Mouse (Mus musculus) adrenal gland, postnatal 0 days (tissue): Measurements from ENCODE around the gene Slc9a4. TPM values are rescaled to one million over a fixed set of nuclear protein-coding genes. Genes with fewer than 3 reads are reported as not detected.

ENCODE experiments used
- polyA plus RNA-seq: library from polyadenylated mRNA; unstranded; fragments of >200 nt; fragmentation: Nextera tagmentation; extraction: Ambion mirVana; gene quantifications from 2 replicates; pipeline ENCODE4 v1.2.1, GENCODE M21; 2015

The Slc9a4 gene
- 0.10 TPM in 1 of 2 replicates, not detected in the other for polyA plus RNA-seq

DNA sequence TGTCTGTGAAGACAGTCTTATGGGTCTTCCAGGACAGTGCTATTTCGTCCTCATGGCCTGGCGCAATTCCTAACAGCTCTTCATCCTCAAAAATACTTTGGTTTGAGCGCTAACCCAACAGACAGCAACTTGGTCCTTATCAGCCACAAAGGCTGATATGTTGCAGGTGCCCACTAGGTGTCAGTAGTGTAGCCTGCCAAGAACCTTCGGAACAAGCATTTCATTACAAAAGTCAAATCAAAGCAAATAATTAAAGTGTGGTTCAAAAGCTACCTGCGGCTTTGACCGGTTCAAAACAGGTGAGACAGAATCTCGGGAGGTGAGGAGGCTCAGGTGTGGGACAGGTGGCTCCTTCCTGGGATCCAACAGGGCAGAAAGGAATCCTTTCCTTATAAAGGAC, at the start of gene Slc9a4:
TSS of gene Slc9a4 (plus strand) at position 298 of the 400 bp plus-strand sequence.

Other genes starting within 250 kb of the Slc9a4 start
- 0.57 and 1.3 TPM in 2 replicates for gene Il1rl1, start 150.5 kb upstream of the Slc9a4 start, polyA plus RNA-seq
- 0.87 TPM in 2 replicates for gene Il18r1, start 114.5 kb upstream of the Slc9a4 start, polyA plus RNA-seq
- 0.23 and 0.33 TPM in 2 replicates for gene Il18rap, start 64.7 kb upstream of the Slc9a4 start, polyA plus RNA-seq
- gene Slc9a2, start 100.5 kb downstream of the Slc9a4 start, polyA plus RNA-seq: 0.22 and 0.24 TPM in 2 replicates
- gene Mfsd9, start 210.6 kb downstream of the Slc9a4 start, polyA plus RNA-seq: 3.5 and 4.9 TPM in 2 replicates
- gene Tmem182, start 225.5 kb downstream of the Slc9a4 start, polyA plus RNA-seq: 0.46 and 0.54 TPM in 2 replicates